Mouse (Mus musculus) adrenal gland, postnatal 14 days (tissue): ENCODE data around the gene Med25. TPM values are rescaled to one million over a fixed set of nuclear protein-coding genes. Genes with fewer than 3 reads are reported as not detected.

Source experiments
- DNase-seq: peaks from one replicate; pipeline ENCODE4 v3.0.0; 2021; ENCODE audit warnings: mixed read lengths
- microRNA-seq, 2 experiments: library from miRNA; unstranded; fragments of <30 nt; microRNA quantifications; one replicate each; pipeline ENCODE4 v1.2.0; 2021
- total RNA-seq: library from RNA; stranded (reverse); gene quantifications from 2 replicates; pipeline ENCODE4 v1.2.3, GENCODE M21; 2021

The Med25 gene
- total RNA-seq, 1 experiment from 2014 or later, result 75.3 TPM

GRCm38 (mm10) chr7:44848561-44849415, 43.7 kb downstream of the Med25 start, which contains the start of the genes Akt1s1 and Tbc1d17:
Gene Akt1s1, plus strand, starts transcription at chr7:44848991.
Gene Tbc1d17, minus strand, starts transcription at chr7:44849079.
- DNase-seq, result peak; percentile 99

DNA sequence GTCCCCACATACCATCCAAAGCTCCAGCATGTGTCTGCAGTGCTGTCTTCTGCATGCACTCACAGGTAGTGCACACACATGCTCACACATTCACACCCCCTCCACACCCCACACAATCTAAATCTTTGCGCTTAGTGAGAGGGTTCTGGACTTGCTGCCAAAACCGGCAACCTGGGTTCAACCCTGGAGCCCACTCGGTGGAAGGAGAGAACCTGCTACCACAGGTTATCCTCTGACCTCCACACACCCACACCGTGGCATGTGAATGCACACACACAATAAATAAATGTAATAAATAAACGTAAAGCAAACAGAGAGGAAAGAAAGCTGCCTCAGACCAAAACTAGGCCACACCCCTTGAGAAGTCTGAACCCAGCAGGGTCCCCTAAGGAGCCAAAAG, 44.7 kb downstream of the Med25 start:
- no peak for DNase-seq

DNA sequence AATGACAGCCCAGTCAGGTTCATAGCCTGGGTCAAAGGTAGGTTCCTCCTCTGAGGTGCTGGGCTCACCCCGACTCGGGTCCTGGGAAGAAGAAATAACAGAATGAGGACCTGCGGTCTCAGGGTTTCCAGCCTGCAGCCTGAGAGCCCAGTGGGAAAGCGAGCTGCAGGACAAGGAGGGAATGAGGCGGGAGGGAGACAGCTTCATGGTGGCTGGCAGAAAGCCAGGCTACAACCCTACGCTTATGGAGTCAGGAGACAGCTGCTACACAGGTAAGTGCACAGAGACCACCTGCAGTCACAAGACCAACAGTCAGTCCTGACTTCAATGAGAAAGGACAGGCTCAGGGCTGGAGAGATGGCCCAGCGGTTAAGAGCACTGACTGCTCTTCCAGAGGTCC, 45.7 kb downstream of the Med25 start:
- DNase-seq, result no peak

GRCm38 (mm10) chr7:44845006-44845405, 47.5 kb downstream of the Med25 start:
- no peak for DNase-seq

- DNase-seq, result no peak
Measured at GRCm38 (mm10) chr7:44841825-44842463, 50.6 kb downstream of the Med25 start.

GRCm38 (mm10) chr7:44840426-44840825, 52.1 kb downstream of the Med25 start:
- no peak for DNase-seq

DNA sequence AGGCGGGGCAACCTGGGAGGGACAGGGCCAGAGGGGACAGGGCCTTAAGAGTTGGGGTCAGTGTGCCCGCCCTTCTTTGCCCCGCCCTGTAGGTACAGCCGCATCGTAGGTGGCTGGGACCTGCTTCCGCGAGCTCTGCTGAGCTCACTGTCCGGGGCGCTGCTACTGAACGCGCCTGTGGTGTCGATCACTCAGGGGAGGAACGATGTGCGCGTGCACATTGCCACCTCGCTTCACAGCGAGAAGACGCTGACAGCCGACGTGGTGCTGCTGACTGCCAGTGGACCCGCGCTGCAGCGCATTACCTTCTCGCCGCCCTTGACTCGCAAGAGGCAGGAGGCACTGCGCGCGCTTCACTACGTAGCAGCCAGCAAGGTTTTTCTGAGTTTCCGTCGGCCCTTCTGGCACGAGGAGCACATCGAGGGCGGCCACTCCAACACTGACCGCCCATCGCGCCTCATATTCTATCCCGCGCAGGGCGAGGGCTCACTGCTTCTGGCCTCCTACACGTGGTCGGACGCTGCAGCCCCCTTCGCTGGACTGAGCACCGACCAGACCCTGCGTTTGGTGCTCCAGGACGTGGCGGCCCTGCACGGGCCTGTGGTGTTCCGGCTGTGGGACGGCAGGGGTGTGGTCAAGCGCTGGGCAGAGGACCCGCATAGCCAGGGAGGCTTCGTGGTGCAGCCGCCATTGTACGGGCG, 52.9 kb downstream of the Med25 start:
- peak; percentile 75 for DNase-seq

GRCm38 (mm10) chr7:44839171-44839490, 53.4 kb downstream of the Med25 start:
- no peak for DNase-seq

- peak; percentile 5 for DNase-seq
Measured at GRCm38 (mm10) chr7:44838073-44838472, 54.4 kb downstream of the Med25 start.

DNA sequence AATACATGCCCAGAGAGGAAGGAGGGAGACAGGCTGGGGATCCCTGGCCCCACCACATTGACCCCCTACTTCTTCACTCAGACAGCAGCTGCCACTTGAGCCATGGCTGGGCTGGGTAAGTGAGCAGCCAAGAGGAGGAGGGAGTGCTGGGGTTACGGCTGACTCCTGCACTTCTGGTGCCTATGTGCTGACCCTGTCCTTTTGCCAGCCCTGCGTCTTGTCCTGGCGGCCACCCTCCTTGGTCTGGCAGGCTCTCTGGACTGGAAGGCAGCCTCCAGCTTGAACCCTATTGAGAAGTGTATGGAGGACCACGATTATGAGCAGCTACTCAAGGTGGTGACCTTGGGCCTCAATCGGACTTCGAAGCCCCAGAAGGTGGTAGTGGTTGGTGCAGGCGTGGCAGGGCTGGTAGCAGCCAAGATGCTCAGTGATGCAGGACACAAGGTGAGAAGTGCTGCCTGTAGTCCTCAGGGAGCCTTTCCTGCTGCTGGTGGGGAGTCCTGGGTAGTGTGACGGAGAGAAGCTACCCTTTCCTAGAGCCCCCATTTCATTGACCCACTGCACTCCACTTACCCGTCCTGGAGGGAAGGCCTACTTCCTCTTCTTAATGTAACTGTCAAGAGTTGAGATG, 56.0 kb downstream of the Med25 start:
- no peak for DNase-seq

DNA sequence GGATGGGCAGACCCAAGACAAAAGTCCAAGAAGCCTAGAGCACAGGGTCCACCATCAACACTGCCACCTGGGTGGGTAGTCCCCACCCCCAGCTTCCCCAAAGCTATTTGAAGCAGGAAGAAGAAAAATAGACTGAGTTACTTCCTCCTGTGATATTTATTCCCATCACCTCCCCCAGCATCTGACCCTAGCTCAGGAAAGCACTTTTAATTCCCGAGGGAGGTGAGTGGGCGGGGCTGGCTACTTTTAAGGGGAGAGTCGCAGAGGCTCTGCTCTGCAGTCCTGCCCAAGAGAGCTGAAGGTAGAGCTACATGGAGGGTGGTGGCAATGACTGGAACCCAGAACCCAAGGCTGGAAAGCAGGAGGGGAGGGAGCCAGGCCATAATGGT, 56.5 kb downstream of the Med25 start:
- DNase-seq, result peak; percentile 46

DNA sequence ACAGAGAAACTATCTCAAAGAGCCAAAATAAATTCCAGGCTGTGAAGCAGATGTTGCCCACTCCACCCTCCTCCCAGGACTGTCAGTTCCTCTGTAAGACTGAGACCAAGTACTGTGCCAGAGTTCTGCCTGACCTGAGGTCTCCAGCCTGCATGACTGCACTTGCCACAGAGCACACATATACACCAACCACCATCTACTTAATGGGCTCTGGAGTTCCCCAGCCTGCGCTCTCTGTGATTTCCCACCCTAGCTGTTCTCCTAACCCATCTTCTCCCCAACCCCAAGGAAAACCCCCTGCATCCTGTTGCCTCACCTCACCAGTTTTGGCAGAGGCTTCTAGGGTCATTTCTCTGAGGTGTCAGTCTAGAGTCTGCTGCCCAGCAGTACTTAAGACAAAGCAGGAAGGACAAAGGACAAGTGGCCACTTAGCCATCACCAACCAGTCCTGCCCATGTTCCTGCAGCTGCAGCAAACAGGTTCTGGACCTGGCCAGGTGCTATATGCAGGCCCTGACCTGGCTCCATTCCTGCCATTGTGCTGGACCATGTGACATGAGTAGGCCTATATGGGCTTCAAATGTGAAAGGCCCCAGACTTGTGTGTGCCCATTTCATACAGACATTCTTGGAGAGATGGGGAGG, 57.0 kb downstream of the Med25 start:
- DNase-seq, result peak; percentile 4

DNA sequence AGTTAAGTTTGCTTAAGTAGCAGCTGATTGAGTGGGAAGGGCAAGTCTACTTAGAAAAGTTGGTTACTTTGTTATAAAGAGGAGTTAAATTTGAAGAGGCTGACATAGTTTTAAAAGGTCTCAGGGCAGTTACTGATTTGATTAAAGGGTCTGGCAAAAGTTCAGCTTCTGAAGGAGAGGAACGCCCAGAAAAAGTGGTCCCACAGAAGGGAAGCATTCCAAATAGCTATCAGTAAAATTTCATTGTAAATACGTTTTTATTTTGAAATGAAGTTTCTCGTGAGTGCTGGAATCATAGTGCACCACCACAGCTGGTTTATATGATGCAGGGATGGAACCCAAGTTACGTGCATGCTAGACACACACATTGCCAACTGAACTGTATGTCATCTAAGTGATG, 59.7 kb downstream of the Med25 start:
- no peak for DNase-seq

DNA sequence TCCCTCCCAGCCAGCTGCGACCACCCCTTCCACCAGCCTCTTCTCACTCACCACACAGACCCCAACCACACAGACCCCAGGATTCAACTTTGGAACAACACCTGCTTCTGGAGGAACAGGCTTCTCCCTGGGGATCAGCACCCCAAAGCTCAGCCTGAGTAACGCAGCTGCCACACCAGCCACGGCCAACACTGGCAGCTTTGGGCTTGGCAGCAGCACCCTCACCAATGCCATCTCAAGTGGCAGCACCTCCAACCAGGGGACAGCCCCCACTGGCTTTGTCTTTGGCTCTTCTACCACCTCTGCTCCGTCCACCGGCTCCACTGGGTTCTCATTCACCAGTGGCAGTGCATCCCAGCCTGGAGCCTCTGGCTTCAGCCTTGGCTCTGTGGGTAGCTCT, 63.8 kb downstream of the Med25 start:
- no peak for DNase-seq

DNA sequence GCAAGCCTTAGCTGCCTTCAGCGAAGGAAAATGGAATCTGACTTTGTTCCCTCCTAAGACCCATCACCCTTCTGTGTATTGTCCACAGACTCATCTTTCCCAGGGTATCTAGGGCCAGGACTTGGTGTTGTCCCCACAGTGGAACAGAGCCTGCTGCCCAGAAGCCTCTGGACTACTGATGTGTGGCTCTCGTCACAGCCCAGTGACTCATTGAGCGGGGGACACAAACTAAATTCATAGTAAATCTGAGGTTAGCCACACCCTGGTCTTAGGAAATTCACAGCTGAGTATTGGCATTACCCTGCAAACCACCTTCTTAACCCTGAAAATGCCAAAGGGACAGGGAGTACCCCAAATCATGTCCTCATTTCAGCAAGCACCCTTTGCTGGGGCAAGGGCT, 65.7 kb downstream of the Med25 start:
- no peak for DNase-seq

Small RNA genes within 50 kb of the gene (microRNA-seq; reads per million reads assigned to microRNA genes)
- 0 reads per million in 2 experiments for gene Mir707

Other genes starting within 250 kb of the Med25 start
- 3.9 and 5.1 TPM in 2 replicates for gene Myh14, start 221.9 kb downstream of the Med25 start, total RNA-seq
- gene Izumo2, start 184.0 kb downstream of the Med25 start, total RNA-seq, result not detected in 2 replicates
- 34.3 and 52.4 TPM in 2 replicates for gene Vrk3, start 144.3 kb downstream of the Med25 start, total RNA-seq
- 0.79 and 1.3 TPM in 2 replicates for gene Zfp473, start 141.7 kb downstream of the Med25 start, total RNA-seq
- 45.7 and 59.1 TPM in 2 replicates for gene Nup62, start 76.6 kb downstream of the Med25 start, total RNA-seq
- 2.0 and 13.8 TPM in 2 replicates for gene Il4i1, start 76.3 kb downstream of the Med25 start, total RNA-seq
- 147 and 165 TPM in 2 replicates for gene Atf5, start 76.1 kb downstream of the Med25 start, total RNA-seq
- gene Akt1s1, start 43.7 kb downstream of the Med25 start, total RNA-seq, result 90.6 and 104 TPM in 2 replicates
- 58.8 and 66.1 TPM in 2 replicates for gene Tbc1d17, start 43.6 kb downstream of the Med25 start, total RNA-seq
- 35.2 and 45.1 TPM in 2 replicates for gene Pnkp, start 35.6 kb downstream of the Med25 start, total RNA-seq
- 239 and 241 TPM in 2 replicates for gene Ptov1, start 22.9 kb downstream of the Med25 start, total RNA-seq
- gene Fuz, start 3.4 kb upstream of the Med25 start, total RNA-seq, result 23.5 and 24.8 TPM in 2 replicates
- 81.2 and 83.2 TPM in 2 replicates for gene Ap2a1, start 36.8 kb upstream of the Med25 start, total RNA-seq
- gene Tsks, start 50.5 kb upstream of the Med25 start, total RNA-seq, result not detected in 2 replicates
- gene Cpt1c, start 82.1 kb upstream of the Med25 start, total RNA-seq, result 9.6 and 12.4 TPM in 2 replicates
- 224 and 250 TPM in 2 replicates for gene Prmt1, start 93.9 kb upstream of the Med25 start, total RNA-seq
- gene Irf3, start 104.9 kb upstream of the Med25 start, total RNA-seq, result 95.1 and 108 TPM in 2 replicates
- 16.1 and 16.6 TPM in 2 replicates for gene Bcl2l12, start 106.0 kb upstream of the Med25 start, total RNA-seq
- 76.3 and 77.2 TPM in 2 replicates for gene Scaf1, start 123.7 kb upstream of the Med25 start, total RNA-seq
- 60.3 and 63.4 TPM in 2 replicates for gene Rras, start 125.2 kb upstream of the Med25 start, total RNA-seq
- gene Prr12, start 160.2 kb upstream of the Med25 start, total RNA-seq, result 42.6 and 44.6 TPM in 2 replicates
- 41.6 and 47.5 TPM in 2 replicates for gene Nosip, start 169.7 kb upstream of the Med25 start, total RNA-seq
- 16.0 and 16.3 TPM in 2 replicates for gene Prrg2, start 170.0 kb upstream of the Med25 start, total RNA-seq
- gene Rcn3, start 199.5 kb upstream of the Med25 start, total RNA-seq, result 38.2 and 39.1 TPM in 2 replicates
- gene Fcgrt, start 211.1 kb upstream of the Med25 start, total RNA-seq, result 138 and 152 TPM in 2 replicates
- gene Rps11, start 231.7 kb upstream of the Med25 start, total RNA-seq, result 1,189 and 1,386 TPM in 2 replicates
- gene Rpl13a, start 236.0 kb upstream of the Med25 start, total RNA-seq, result 1,693 and 2,079 TPM in 2 replicates
- not detected in 2 replicates for gene Gm45713, start 243.5 kb upstream of the Med25 start, total RNA-seq
- gene Flt3l, start 243.7 kb upstream of the Med25 start, total RNA-seq, result 13.3 and 25.0 TPM in 2 replicates